In the genomic region with DNA sequence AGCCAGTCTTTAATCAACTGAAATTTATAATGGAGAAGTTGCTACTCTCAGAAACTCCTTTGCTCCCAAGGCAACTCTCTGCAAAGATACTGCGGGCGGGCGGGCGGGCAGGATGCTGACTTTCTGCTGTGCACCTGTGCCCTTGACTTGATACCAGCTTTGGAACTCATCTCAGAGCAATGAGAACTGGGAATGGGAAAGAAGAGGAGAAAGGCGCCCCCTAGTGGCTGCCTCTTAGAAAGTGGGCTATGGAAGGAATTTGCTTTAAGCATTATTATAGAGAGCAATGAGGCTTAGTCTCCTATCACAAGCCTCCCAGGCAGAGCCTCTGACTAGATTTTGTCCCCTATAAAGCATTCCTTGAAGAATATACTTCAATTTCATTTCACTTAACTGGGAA, we compare ENCODE assay signal across 7 mouse cellular contexts. TPM values are rescaled to one million over a fixed set of nuclear protein-coding genes. Genes with fewer than 3 reads are reported as not detected.
DNase-seq lines count a peak whose midpoint lies in the region; ATAC-seq and TF ChIP-seq lines count a peak whose summit lies in the region.

No protein-coding gene starts in this region.

- peak; percentile 67 for DNase-seq in neural tube, embryonic 10.5 days (ENCODE audit: extremely low spot score, low spot score)
- peak; percentile 85 for DNase-seq in adipocyte (ENCODE audit: low spot score)
- DNase-seq in cerebellum, adult 2 months = peak; percentile 29 to 45
- peak; percentile 77 to 83 for DNase-seq in heart, postnatal 14 days
- peak; percentile 77 for DNase-seq in limb, embryonic 14.5 days (ENCODE audit: low spot score)
- peak; percentile 32 for DNase-seq in right cerebral cortex, postnatal 25 days

- H3K4me1 ChIP-seq in neural tube, embryonic 15.5 days = 0 out of 2 replicates have a peak, but pooled peaks cover 3% of the 10 kb centered on the region
- no peaks in the 10 kb centered on the region for H3K4me1 ChIP-seq in cerebellum, adult 2 months (ENCODE audit: control insufficient read depth, insufficient read depth, low read length)
- no peaks in the 10 kb centered on the region for H3K4me1 ChIP-seq in limb, embryonic 14.5 days (ENCODE audit: control insufficient read depth, insufficient read depth, low read length)

- no peak overlapping the region for H3K4me2 ChIP-seq in neural tube, embryonic 15.5 days
- H3K4me2 ChIP-seq in limb, embryonic 14.5 days (replicated peaks; ENCODE audit: low read depth, low read length, severe bottlenecking) = no peak overlapping the region

- intact Hi-C loops in heart, postnatal 14 days (cut with DNase I) = loop anchor here (1.0 to 10.0 kb wide), 3 partner anchors 44 to 342 kb away; no protein-coding TSS in a partner anchor

- no peak for ATAC-seq in neural tube, embryonic 15.5 days (ENCODE audit: low FRiP score)
- no peak for ATAC-seq in limb, embryonic 14.5 days (ENCODE audit: low FRiP score, low read depth)

- no peak for TF ChIP-seq POLR2A in cerebellum, adult 2 months (IDR thresholded peaks at IDR 0.05; ENCODE audit: borderline replicate concordance, insufficient read depth, low read length)
- TF ChIP-seq POLR2A in limb, embryonic 14.5 days (IDR thresholded peaks at IDR 0.05; ENCODE audit: borderline replicate concordance, extremely low read depth, insufficient read depth, insufficient read length) = no peak

- no peaks in the 10 kb centered on the region for H3K27me3 ChIP-seq in neural tube, embryonic 15.5 days (replicated peaks)
- no peaks in the 10 kb centered on the region for H3K27me3 ChIP-seq in cerebellum, adult 2 months (ENCODE audit: control insufficient read depth, insufficient read depth, low read length)
- H3K27me3 ChIP-seq in limb, embryonic 14.5 days (ENCODE audit: control insufficient read depth, insufficient read depth, low read length) = no peaks in the 10 kb centered on the region

- H3K9ac ChIP-seq in neural tube, embryonic 15.5 days (replicated peaks) = no peak overlapping the region
- no peak overlapping the region for H3K9ac ChIP-seq in limb, embryonic 14.5 days (ENCODE audit: low read depth, low read length, severe bottlenecking)

- TF ChIP-seq CTCF in cerebellum, adult 2 months (IDR thresholded peaks at IDR 0.05; ENCODE audit: borderline replicate concordance, insufficient read depth, low read depth, low read length) = peak; percentile 12; the same call in 1 of the 2 replicates

- H3K27ac ChIP-seq in neural tube, embryonic 15.5 days (replicated peaks) = no peak overlapping the region
- no peak overlapping the region for H3K27ac ChIP-seq in cerebellum, adult 2 months (ENCODE audit: insufficient read depth, low read length)
- H3K27ac ChIP-seq in limb, embryonic 14.5 days (replicated peaks; ENCODE audit: low read depth, low read length) = no peak overlapping the region

- no peaks in the 10 kb centered on the region for H3K36me3 ChIP-seq in neural tube, embryonic 15.5 days
- no peaks in the 10 kb centered on the region for H3K36me3 ChIP-seq in limb, embryonic 14.5 days (ENCODE audit: control insufficient read depth, insufficient read depth, low read length)

- no peaks in the 10 kb centered on the region for H3K9me3 ChIP-seq in neural tube, embryonic 15.5 days (replicated peaks)
- H3K9me3 ChIP-seq in limb, embryonic 14.5 days (ENCODE audit: control insufficient read depth, low read length) = no peaks in the 10 kb centered on the region

- H3K4me3 ChIP-seq in neural tube, embryonic 15.5 days (replicated peaks) = no peak overlapping the region
- H3K4me3 ChIP-seq in cerebellum, adult 2 months (replicated peaks; ENCODE audit: insufficient read depth, low read depth, low read length) = no peak overlapping the region
- no peak overlapping the region for H3K4me3 ChIP-seq in limb, embryonic 14.5 days (replicated peaks; ENCODE audit: low read length)

- 46% methylated on average over 5 of the region's 5 CpGs for WGBS in neural tube, embryonic 15.5 days
- WGBS in cerebellum, adult 2 months = 58% methylated on average over 5 of the region's 5 CpGs
- WGBS in limb, embryonic 14.5 days = 64% methylated on average over 5 of the region's 5 CpGs

RNA-seq across cellular contexts. Expression of a gene that starts 9.0 kb away (rescaled TPM):
- 1.8 and 2.5 TPM in 2 replicates for polyA plus RNA-seq in neural tube, embryonic 15.5 days (2015; fragmentation: Nextera tagmentation; extraction: Ambion mirVana)
- 1.6 and 1.8 TPM in 2 replicates for polyA plus RNA-seq in cerebellum, adult 2 months (2012; rRNA removed)
- total RNA-seq in heart, postnatal 14 days (2021) = 10 to 100 TPM; 11.1 to 13.5 TPM
- 2.0 and 2.1 TPM in 2 replicates for polyA plus RNA-seq in limb, embryonic 14.5 days (2012; rRNA removed)
- polyA plus RNA-seq in limb, embryonic 14.5 days (2014; fragmentation: Nextera tagmentation; extraction: Ambion mirVana) = 1.2 and 2.0 TPM in 2 replicates

Comparison
In these comparisons a context has a peak if more than half of its experiments do, and no peak if none do; other contexts are left out.
1. DNase-seq: peak in every context shown above with its lines; median percentile 85 in adipocyte; 80 in heart, postnatal 14 days; 77 in limb, embryonic 14.5 days; 67 in neural tube, embryonic 10.5 days; 37 in cerebellum, adult 2 months; 32 in right cerebral cortex, postnatal 25 days.